ENCODE assay signal across 8 mouse cellular contexts in genomic region chr4:129542592-129543141, GRCm38 (mm10). TPM values are rescaled to one million over a fixed set of nuclear protein-coding genes. Genes with fewer than 3 reads are reported as not detected.
DNase-seq lines count a peak whose midpoint lies in the region; ATAC-seq and TF ChIP-seq lines count a peak whose summit lies in the region.

TSS of gene Hdac1 (minus strand) at chr4:129542713.

- peaks cover 5% of the 10 kb centered on the region for H3K36me3 ChIP-seq in embryonic facial prominence, embryonic 15.5 days
- H3K36me3 ChIP-seq in limb, embryonic 14.5 days (ENCODE audit: control insufficient read depth, insufficient read depth, low read length) = peaks cover 9% of the 10 kb centered on the region
- H3K36me3 ChIP-seq in midbrain, postnatal 0 days (ENCODE audit: insufficient read depth, low read length) = no peaks in the 10 kb centered on the region

- H3K9me3 ChIP-seq in embryonic facial prominence, embryonic 15.5 days (replicated peaks) = no peaks in the 10 kb centered on the region
- no peaks in the 10 kb centered on the region for H3K9me3 ChIP-seq in limb, embryonic 14.5 days (ENCODE audit: control insufficient read depth, low read length)
- H3K9me3 ChIP-seq in midbrain, postnatal 0 days (ENCODE audit: low read length) = no peaks in the 10 kb centered on the region

- no peaks in the 10 kb centered on the region; the same call in 1 of the 2 replicates for H3K4me1 ChIP-seq in bone marrow, adult 2 months (ENCODE audit: control insufficient read depth, insufficient read depth, low read length)
- H3K4me1 ChIP-seq in embryonic facial prominence, embryonic 15.5 days = peaks cover 10% of the 10 kb centered on the region
- H3K4me1 ChIP-seq in limb, embryonic 14.5 days (ENCODE audit: control insufficient read depth, insufficient read depth, low read length) = peaks cover 7% of the 10 kb centered on the region
- H3K4me1 ChIP-seq in midbrain, postnatal 0 days (ENCODE audit: insufficient read depth, low read length) = peaks cover 6% of the 10 kb centered on the region

- no peak for TF ChIP-seq CTCF in bone marrow, adult 2 months (IDR thresholded peaks at IDR 0.05; ENCODE audit: control insufficient read depth, insufficient read depth, low read length)
- peak; percentile 10; the same call in 1 of the 2 replicates for TF ChIP-seq CTCF in midbrain, postnatal 0 days (IDR thresholded peaks at IDR 0.05)

- peak within 1 kb of the TSS; percentile 94 for H3K4me3 ChIP-seq in bone marrow, adult 2 months (replicated peaks; ENCODE audit: control insufficient read depth, low read depth, low read length)
- H3K4me3 ChIP-seq in embryonic facial prominence, embryonic 15.5 days (replicated peaks) = peak within 1 kb of the TSS; percentile 85
- peak within 1 kb of the TSS; percentile 83 for H3K4me3 ChIP-seq in limb, embryonic 14.5 days (replicated peaks; ENCODE audit: low read length)
- H3K4me3 ChIP-seq in midbrain, postnatal 0 days (ENCODE audit: low read depth, low read length) = peak within 1 kb of the TSS; percentile 73

- peak within 1 kb of the TSS; percentile 67 for H3K4me2 ChIP-seq in embryonic facial prominence, embryonic 15.5 days (replicated peaks)
- H3K4me2 ChIP-seq in limb, embryonic 14.5 days (replicated peaks; ENCODE audit: low read depth, low read length, severe bottlenecking) = peak within 1 kb of the TSS; percentile 85
- peak within 1 kb of the TSS; percentile 75 for H3K4me2 ChIP-seq in midbrain, postnatal 0 days (ENCODE audit: low read depth, low read length, poor library complexity, severe bottlenecking)

- peak within 1 kb of the TSS; percentile 79 for H3K9ac ChIP-seq in embryonic facial prominence, embryonic 15.5 days
- peak within 1 kb of the TSS; percentile 79 for H3K9ac ChIP-seq in limb, embryonic 14.5 days (ENCODE audit: low read depth, low read length, severe bottlenecking)
- peak within 1 kb of the TSS; percentile 70 for H3K9ac ChIP-seq in midbrain, postnatal 0 days (replicated peaks; ENCODE audit: low read length, poor library complexity, severe bottlenecking)

- H3K27me3 ChIP-seq in embryonic facial prominence, embryonic 15.5 days = no peaks in the 10 kb centered on the region
- no peaks in the 10 kb centered on the region for H3K27me3 ChIP-seq in limb, embryonic 14.5 days (ENCODE audit: control insufficient read depth, insufficient read depth, low read length)
- H3K27me3 ChIP-seq in midbrain, postnatal 0 days (ENCODE audit: insufficient read depth, low read length) = no peaks in the 10 kb centered on the region

- WGBS in bone marrow, adult 2 months = 1% methylated on average over 46 of the region's 46 CpGs
- WGBS in embryonic facial prominence, embryonic 15.5 days = 2% methylated on average over 46 of the region's 46 CpGs
- under 1% methylated on average over 43 of the region's 46 CpGs for WGBS in limb, embryonic 14.5 days
- 2% methylated on average over 45 of the region's 46 CpGs for WGBS in midbrain, postnatal 0 days

- ATAC-seq in embryonic facial prominence, embryonic 15.5 days (ENCODE audit: insufficient number of reproducible peaks, low FRiP score, low TSS enrichment, low read depth) = peak; percentile 100
- ATAC-seq in limb, embryonic 14.5 days (ENCODE audit: low FRiP score, low read depth) = peak; percentile 100
- ATAC-seq in midbrain, postnatal 0 days (ENCODE audit: low FRiP score) = peak; percentile 98

- H3K27ac ChIP-seq in bone marrow, adult 2 months (ENCODE audit: control insufficient read depth, insufficient read depth, low read depth, low read length, poor library complexity) = peak within 1 kb of the TSS; percentile 85
- peak within 1 kb of the TSS; percentile 90 for H3K27ac ChIP-seq in embryonic facial prominence, embryonic 15.5 days (replicated peaks)
- peak within 1 kb of the TSS; percentile 77 for H3K27ac ChIP-seq in limb, embryonic 14.5 days (replicated peaks; ENCODE audit: low read depth, low read length)
- H3K27ac ChIP-seq in midbrain, postnatal 0 days (ENCODE audit: low read depth, low read length) = peak within 1 kb of the TSS; percentile 62

- peak; percentile 57; the same call in 1 of the 2 replicates for TF ChIP-seq POLR2A in bone marrow, adult 2 months (IDR thresholded peaks at IDR 0.05; ENCODE audit: borderline replicate concordance, control insufficient read depth, low read depth, low read length)
- 0 out of 2 replicates have a peak, but pooled peaks have one; percentile 32 for TF ChIP-seq POLR2A in limb, embryonic 14.5 days (IDR thresholded peaks at IDR 0.05; ENCODE audit: borderline replicate concordance, extremely low read depth, insufficient read depth, insufficient read length)

- DNase-seq in 416B (ENCODE audit: low read depth) = peak; percentile 99
- peak; percentile 95 for DNase-seq in heart, adult 8-10 months (ENCODE audit: low spot score)
- peak; percentile 99 for DNase-seq in kidney, adult 9 months
- peak; percentile 98 for DNase-seq in limb, embryonic 14.5 days (ENCODE audit: low spot score)
- DNase-seq in midbrain, postnatal 0 days (ENCODE audit: low spot score) = peak; percentile 98
- DNase-seq in spleen, postnatal 14 days (ENCODE audit: low spot score in 2 of 2) = peak; percentile 96

RNA-seq across cellular contexts. Expression of gene Hdac1, which starts in this region (rescaled TPM):
- polyA plus RNA-seq in bone marrow, adult 2 months (2011; ENCODE audit: insufficient read depth, insufficient read length, low replicate concordance, missing spikeins) = 78.4 and 100 TPM in 2 replicates
- 200 and 207 TPM in 2 replicates for polyA plus RNA-seq in embryonic facial prominence, embryonic 15.5 days (2015; fragmentation: Nextera tagmentation; extraction: Ambion mirVana)
- 10 to 100 TPM; 11.4 to 15.0 (median 12.8) TPM for total RNA-seq in heart, adult 8-10 months (2022)
- polyA plus RNA-seq in limb, embryonic 14.5 days (2012; rRNA removed) = 209 and 212 TPM in 2 replicates
- 201 and 225 TPM in 2 replicates for polyA plus RNA-seq in limb, embryonic 14.5 days (2014; fragmentation: Nextera tagmentation; extraction: Ambion mirVana)
- 28.3 and 31.2 TPM in 2 replicates for total RNA-seq in midbrain, postnatal 0 days (2014; rRNA removed)
- 48.4 and 48.9 TPM in 2 replicates for polyA plus RNA-seq in midbrain, postnatal 0 days (2015; fragmentation: Nextera tagmentation; extraction: Ambion mirVana)

Comparison
In these comparisons a context has a peak if more than half of its experiments do, and no peak if none do; other contexts are left out.
1. Peak in every context shown above with its lines: DNase-seq, ATAC-seq, H3K4me3 ChIP-seq and H3K27ac ChIP-seq.